Mouse (Mus musculus): ENCODE data around the gene Gga2. TPM values are rescaled to one million over a fixed set of nuclear protein-coding genes. Genes with fewer than 3 reads are reported as not detected.

The Gga2 gene
- polyA plus RNA-seq, 1 experiment from 2014 or later = 79.0 TPM

DNA sequence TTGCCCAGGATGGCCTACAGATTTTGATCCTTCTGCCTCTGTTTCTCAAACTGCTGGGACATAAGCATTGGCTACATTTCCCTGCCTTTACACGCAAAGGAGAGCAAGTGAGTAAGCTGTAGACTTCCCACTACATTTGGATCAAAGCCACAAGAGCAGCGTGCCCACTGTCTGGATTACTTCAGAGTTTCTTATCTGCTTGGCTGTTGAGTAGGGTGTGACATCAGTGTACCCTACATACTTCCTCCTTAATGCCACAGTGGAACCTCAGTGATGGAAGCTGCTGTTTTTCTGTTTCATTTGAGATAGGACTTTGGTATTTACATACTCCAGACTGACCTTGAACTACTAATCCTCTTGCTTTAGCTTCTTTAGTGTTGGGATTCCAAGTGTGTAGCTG is 25.8 kb upstream of the Gga2 start:
- Histone ChIP-seq H3K27ac (ENCODE audit: low read length) (peak overlapping the region; percentile 97), H3K36me3 (ENCODE audit: control insufficient read depth, insufficient read depth) (peaks cover 12% of the 10 kb centered on the region)
- ATAC-seq (replicated peaks; ENCODE audit: extremely low read depth, insufficient read depth, low FRiP score) = peak; percentile 42; the same call in 1 of the 2 replicates

DNA sequence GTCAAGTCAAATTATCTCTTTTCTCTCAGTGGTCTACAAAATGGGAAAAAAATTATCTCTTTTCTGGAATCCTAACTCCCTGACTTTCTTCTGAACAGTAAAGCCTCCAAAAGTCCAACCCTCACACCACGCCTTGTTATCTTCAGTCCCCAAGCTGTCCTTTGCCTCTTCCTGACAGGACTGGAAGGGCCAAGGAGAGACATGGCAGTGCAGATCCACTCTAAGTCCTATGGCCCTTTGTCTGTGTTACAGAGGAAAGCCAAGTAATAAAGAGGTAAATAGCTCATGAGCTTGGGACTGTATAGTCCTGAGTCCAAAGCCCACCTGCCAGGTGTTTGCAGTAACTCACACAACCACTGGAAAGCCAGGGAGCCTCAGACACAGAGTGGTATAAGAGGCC is 24.7 kb upstream of the Gga2 start:
- peaks cover 38% of the 10 kb centered on the region for H3K4me1 ChIP-seq (ENCODE audit: control insufficient read depth, insufficient read depth, low read length)
- peak overlapping the region; percentile 59 for H3K4me2 ChIP-seq (ENCODE audit: low read depth, low read length)
- peak overlapping the region; percentile 46 for H3K4me3 ChIP-seq (ENCODE audit: low read length)
- ATAC-seq (replicated peaks; ENCODE audit: extremely low read depth, insufficient read depth, low FRiP score) = 0 out of 2 replicates have a peak, but pooled peaks have one; percentile 12
- H3K27ac ChIP-seq (ENCODE audit: low read length) = peak overlapping the region; percentile 97
- WGBS = 31% methylated on average over 1 of the region's 1 CpGs
- peak overlapping the region; percentile 71 for H3K9ac ChIP-seq (ENCODE audit: low read length)
- H3K36me3 ChIP-seq (ENCODE audit: control insufficient read depth, insufficient read depth) = peaks cover 16% of the 10 kb centered on the region
- no peaks in the 10 kb centered on the region for H3K9me3 ChIP-seq (replicated peaks; ENCODE audit: control insufficient read depth, low read length)
- no peaks in the 10 kb centered on the region for H3K27me3 ChIP-seq (ENCODE audit: control insufficient read depth, insufficient read depth, low read length)

More for the DNA sequence above, 25.8 kb upstream of the Gga2 start:
- Histone ChIP-seq H3K9ac (ENCODE audit: low read length) (peak overlapping the region; percentile 71), H3K9me3 (replicated peaks; ENCODE audit: control insufficient read depth, low read length) (no peaks in the 10 kb centered on the region), H3K27me3 (ENCODE audit: control insufficient read depth, insufficient read depth, low read length) (no peaks in the 10 kb centered on the region), H3K4me3 (ENCODE audit: low read length) (peak overlapping the region; percentile 46), H3K4me1 (ENCODE audit: control insufficient read depth, insufficient read depth, low read length) (peaks cover 38% of the 10 kb centered on the region), H3K4me2 (ENCODE audit: low read depth, low read length) (peak overlapping the region; percentile 59)
- 21% methylated on average over 2 of the region's 2 CpGs for WGBS

DNA sequence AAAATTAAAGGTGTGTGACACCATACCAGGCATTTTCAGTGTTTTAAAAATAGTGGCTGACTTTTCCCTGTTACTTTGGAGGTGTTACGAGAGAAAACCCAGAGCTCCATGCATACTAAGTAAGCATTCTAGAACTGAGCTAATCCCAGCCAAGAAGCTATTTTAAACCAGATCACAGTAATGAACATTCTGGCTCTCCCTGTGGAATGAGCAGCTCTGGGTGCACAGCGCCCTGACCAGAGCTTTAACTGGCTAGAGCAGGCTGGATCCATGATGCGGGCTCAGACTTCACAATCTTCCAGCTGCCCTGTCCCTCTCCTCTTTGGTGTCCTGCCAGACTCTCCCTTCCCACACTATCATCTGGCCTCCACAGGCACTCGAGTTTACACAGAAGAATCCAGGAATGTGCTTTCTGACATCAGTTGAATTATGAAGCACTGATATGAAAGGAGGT is 24.2 kb upstream of the Gga2 start:
- H3K4me1 ChIP-seq (ENCODE audit: control insufficient read depth, insufficient read depth, low read length) = peaks cover 38% of the 10 kb centered on the region
- peaks cover 16% of the 10 kb centered on the region for H3K36me3 ChIP-seq (ENCODE audit: control insufficient read depth, insufficient read depth)
- H3K9ac ChIP-seq (ENCODE audit: low read length) = peak overlapping the region; percentile 71
- peak overlapping the region; percentile 97 for H3K27ac ChIP-seq (ENCODE audit: low read length)
- no peaks in the 10 kb centered on the region for H3K9me3 ChIP-seq (replicated peaks; ENCODE audit: control insufficient read depth, low read length)
- peak; percentile 86 for ATAC-seq (replicated peaks; ENCODE audit: extremely low read depth, insufficient read depth, low FRiP score)
- peak overlapping the region; percentile 46; the same call in 1 of the 2 replicates for H3K4me3 ChIP-seq (ENCODE audit: low read length)
- peak overlapping the region; percentile 59 for H3K4me2 ChIP-seq (ENCODE audit: low read depth, low read length)
- H3K27me3 ChIP-seq (ENCODE audit: control insufficient read depth, insufficient read depth, low read length) = no peaks in the 10 kb centered on the region
- 28% methylated on average over 4 of the region's 4 CpGs for WGBS

DNA sequence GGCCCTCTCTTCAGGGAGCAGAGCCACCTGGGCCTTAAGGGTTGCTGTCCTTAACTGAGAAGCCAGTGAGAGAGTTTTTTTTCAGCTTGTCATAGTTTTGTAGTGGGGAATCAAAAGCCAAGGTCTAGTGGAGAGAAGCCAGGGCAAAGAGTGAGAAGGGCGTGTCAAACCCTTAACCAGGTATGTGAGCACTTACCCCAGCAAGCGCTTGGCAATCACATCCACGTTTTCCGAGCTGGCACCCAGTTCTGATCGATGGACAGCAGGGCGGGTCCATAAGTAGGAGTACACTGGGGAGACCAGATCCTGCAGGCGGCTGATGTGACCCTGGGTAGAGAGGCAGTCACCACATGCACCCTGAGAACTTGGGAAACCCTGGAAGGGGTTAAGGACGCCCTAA is 23.1 kb upstream of the Gga2 start:
- Histone ChIP-seq H3K4me3 (ENCODE audit: low read length) (peak overlapping the region; percentile 1), H3K4me1 (ENCODE audit: control insufficient read depth, insufficient read depth, low read length) (peaks cover 37% of the 10 kb centered on the region), H3K9ac (ENCODE audit: low read length) (peak overlapping the region; percentile 24), H3K9me3 (replicated peaks; ENCODE audit: control insufficient read depth, low read length) (no peaks in the 10 kb centered on the region), H3K36me3 (ENCODE audit: control insufficient read depth, insufficient read depth) (peaks cover 22% of the 10 kb centered on the region), H3K27ac (ENCODE audit: low read length) (peak overlapping the region; percentile 97), H3K27me3 (ENCODE audit: control insufficient read depth, insufficient read depth, low read length) (no peaks in the 10 kb centered on the region), H3K4me2 (ENCODE audit: low read depth, low read length) (peak overlapping the region; percentile 44)
- WGBS = 67% methylated on average over 8 of the region's 8 CpGs
- ATAC-seq (replicated peaks; ENCODE audit: extremely low read depth, insufficient read depth, low FRiP score) = no peak

DNA sequence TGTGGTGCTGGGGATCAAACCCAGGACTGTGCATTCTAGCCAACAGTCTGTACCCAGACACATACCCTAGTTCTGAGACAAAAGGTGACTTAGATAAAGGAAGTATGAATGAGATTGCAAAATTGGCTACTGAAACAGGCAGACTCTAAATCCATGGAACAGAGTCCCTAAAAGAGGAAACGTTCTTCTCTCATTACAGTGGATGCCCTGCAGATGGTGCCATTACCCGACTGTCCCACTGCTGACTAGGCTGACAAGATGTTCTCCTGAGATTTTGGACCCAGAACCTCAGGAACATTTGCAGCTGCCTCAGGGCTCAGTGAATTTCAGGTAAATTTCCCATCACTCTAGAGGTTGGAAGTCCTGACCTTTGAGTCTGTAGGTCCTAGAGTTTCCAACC is 13.3 kb upstream of the Gga2 start:
- H3K36me3 ChIP-seq (ENCODE audit: control insufficient read depth, insufficient read depth) = peaks cover 22% of the 10 kb centered on the region
- H3K9me3 ChIP-seq (replicated peaks; ENCODE audit: control insufficient read depth, low read length) = no peaks in the 10 kb centered on the region
- H3K4me1 ChIP-seq (ENCODE audit: control insufficient read depth, insufficient read depth, low read length) = no peaks in the 10 kb centered on the region
- H3K4me2 ChIP-seq (ENCODE audit: low read depth, low read length) = no peak overlapping the region
- ATAC-seq (replicated peaks; ENCODE audit: extremely low read depth, insufficient read depth, low FRiP score) = no peak; the same call in 1 of the 2 replicates
- H3K9ac ChIP-seq (ENCODE audit: low read length) = no peak overlapping the region
- H3K4me3 ChIP-seq (ENCODE audit: low read length) = no peak overlapping the region
- H3K27ac ChIP-seq (ENCODE audit: low read length) = no peak overlapping the region
- no peaks in the 10 kb centered on the region for H3K27me3 ChIP-seq (ENCODE audit: control insufficient read depth, insufficient read depth, low read length)
- 18% methylated on average over 2 of the region's 2 CpGs for WGBS

DNA sequence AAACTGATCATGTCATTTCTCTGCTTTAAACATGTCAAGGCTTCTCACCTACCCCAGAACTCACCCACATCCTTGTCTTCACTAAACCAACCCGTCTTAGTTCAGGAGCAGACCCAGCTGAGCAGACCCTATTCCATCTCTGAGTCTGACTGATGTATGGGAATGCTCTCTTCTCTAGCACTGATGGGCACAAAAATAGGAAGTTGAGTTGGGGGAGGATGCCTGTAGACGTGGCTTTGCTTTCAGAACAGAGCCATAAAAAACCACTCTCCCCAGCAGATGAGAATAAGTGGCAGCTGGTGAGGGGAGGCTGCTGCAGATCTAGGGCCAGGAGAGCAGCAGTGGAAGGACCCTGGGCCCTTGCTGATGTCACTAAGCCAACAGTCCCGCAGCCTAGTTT is 12.3 kb upstream of the Gga2 start:
- 59% methylated on average over 3 of the region's 3 CpGs for WGBS
- Histone ChIP-seq H3K4me2 (ENCODE audit: low read depth, low read length) (no peak overlapping the region), H3K27me3 (ENCODE audit: control insufficient read depth, insufficient read depth, low read length) (no peaks in the 10 kb centered on the region), H3K36me3 (ENCODE audit: control insufficient read depth, insufficient read depth) (peaks cover 12% of the 10 kb centered on the region), H3K27ac (ENCODE audit: low read length) (no peak overlapping the region), H3K4me3 (ENCODE audit: low read length) (no peak overlapping the region), H3K9me3 (replicated peaks; ENCODE audit: control insufficient read depth, low read length) (no peaks in the 10 kb centered on the region), H3K4me1 (ENCODE audit: control insufficient read depth, insufficient read depth, low read length) (no peaks in the 10 kb centered on the region), H3K9ac (ENCODE audit: low read length) (no peak overlapping the region)
- no peak for ATAC-seq (replicated peaks; ENCODE audit: extremely low read depth, insufficient read depth, low FRiP score)

DNA sequence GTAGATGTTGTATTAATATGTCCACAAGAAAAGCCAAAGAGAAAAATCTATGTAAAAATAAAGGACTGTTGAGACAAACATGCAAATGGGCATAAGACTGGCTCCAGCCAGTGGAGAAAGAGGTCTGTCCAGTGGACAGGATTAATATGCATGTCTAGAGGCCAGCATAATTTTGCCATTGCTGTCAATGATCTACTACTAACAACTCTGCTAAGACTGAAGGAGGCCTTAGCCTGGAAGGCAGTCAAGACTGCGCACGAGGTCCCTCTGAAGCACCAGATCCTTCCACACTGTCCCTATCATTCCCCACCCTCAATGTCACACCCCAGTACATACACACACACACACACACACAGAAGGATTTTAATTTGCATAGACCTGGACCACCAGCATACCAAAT is 1.1 kb upstream of the Gga2 start:
- Histone ChIP-seq H3K4me3 (ENCODE audit: low read length) (no peak overlapping the region), H3K36me3 (ENCODE audit: control insufficient read depth, insufficient read depth) (no peaks in the 10 kb centered on the region; the same call in 1 of the 2 replicates), H3K4me1 (ENCODE audit: control insufficient read depth, insufficient read depth, low read length) (peaks cover 19% of the 10 kb centered on the region), H3K9ac (ENCODE audit: low read length) (no peak overlapping the region), H3K9me3 (replicated peaks; ENCODE audit: control insufficient read depth, low read length) (no peaks in the 10 kb centered on the region), H3K27ac (ENCODE audit: low read length) (no peak overlapping the region), H3K27me3 (ENCODE audit: control insufficient read depth, insufficient read depth, low read length) (no peaks in the 10 kb centered on the region), H3K4me2 (ENCODE audit: low read depth, low read length) (no peak overlapping the region)
- 96% methylated on average over 2 of the region's 2 CpGs for WGBS
- no peak for ATAC-seq (replicated peaks; ENCODE audit: extremely low read depth, insufficient read depth, low FRiP score)

DNA sequence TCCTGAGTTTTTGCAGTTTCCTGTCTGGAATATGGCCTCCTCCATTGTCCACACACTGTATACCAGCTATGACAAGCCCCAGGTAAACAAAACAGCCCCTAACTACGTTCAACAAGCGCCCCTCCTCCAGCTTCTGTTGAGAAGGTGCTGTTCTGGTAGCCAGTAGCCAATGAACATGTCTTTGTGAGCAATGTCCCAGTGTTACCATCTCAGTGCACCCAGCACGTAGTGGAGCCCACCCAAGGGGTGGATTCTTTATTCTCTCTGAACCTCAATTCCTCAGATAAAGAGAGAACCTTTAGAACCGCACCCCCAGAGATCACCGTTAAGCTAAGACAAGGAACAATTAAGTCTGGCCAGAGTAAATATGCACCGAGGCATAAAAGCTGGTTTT is 752 bp downstream of the Gga2 start:
- WGBS = 3% methylated on average over 6 of the region's 6 CpGs
- no peaks in the 10 kb centered on the region for H3K9me3 ChIP-seq (replicated peaks; ENCODE audit: control insufficient read depth, low read length)
- peak overlapping the region; percentile 82 for H3K9ac ChIP-seq (ENCODE audit: low read length)
- no peaks in the 10 kb centered on the region; the same call in 1 of the 2 replicates for H3K36me3 ChIP-seq (ENCODE audit: control insufficient read depth, insufficient read depth)
- H3K4me2 ChIP-seq (ENCODE audit: low read depth, low read length) = peak overlapping the region; percentile 74
- no peaks in the 10 kb centered on the region for H3K27me3 ChIP-seq (ENCODE audit: control insufficient read depth, insufficient read depth, low read length)
- H3K27ac ChIP-seq (ENCODE audit: low read length) = peak overlapping the region; percentile 85
- H3K4me3 ChIP-seq (ENCODE audit: low read length) = peak overlapping the region; percentile 68
- ATAC-seq (replicated peaks; ENCODE audit: extremely low read depth, insufficient read depth, low FRiP score) = peak; percentile 8; the same call in 1 of the 2 replicates
- H3K4me1 ChIP-seq (ENCODE audit: control insufficient read depth, insufficient read depth, low read length) = peaks cover 30% of the 10 kb centered on the region

DNA sequence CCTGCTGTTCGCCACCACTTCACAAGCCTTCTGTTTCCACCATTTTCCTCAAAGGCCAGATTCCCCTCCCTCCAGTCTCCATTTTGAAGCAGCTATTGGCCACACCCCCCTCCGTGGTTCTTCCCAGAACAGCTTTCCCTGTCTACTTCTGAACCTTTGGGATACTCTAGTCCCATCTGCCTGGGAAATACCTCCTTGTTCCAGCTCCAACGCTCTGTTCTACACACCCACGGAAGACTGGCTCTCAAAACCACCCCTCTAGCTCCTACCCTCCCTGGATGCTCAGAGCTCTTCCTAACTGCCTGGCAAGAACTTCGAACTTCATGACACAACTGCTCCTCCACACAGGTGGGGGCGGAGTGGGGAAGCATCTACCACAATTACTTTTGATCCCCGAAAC is 2.0 kb downstream of the Gga2 start:
- no peaks in the 10 kb centered on the region for H3K27me3 ChIP-seq (ENCODE audit: control insufficient read depth, insufficient read depth, low read length)
- peak overlapping the region; percentile 12 for H3K4me3 ChIP-seq (ENCODE audit: low read length)
- ATAC-seq (replicated peaks; ENCODE audit: extremely low read depth, insufficient read depth, low FRiP score) = no peak
- H3K27ac ChIP-seq (ENCODE audit: low read length) = no peak overlapping the region
- H3K4me2 ChIP-seq (ENCODE audit: low read depth, low read length) = peak overlapping the region; percentile 74
- H3K9me3 ChIP-seq (replicated peaks; ENCODE audit: control insufficient read depth, low read length) = no peaks in the 10 kb centered on the region
- WGBS = 83% methylated on average over 7 of the region's 7 CpGs
- H3K4me1 ChIP-seq (ENCODE audit: control insufficient read depth, insufficient read depth, low read length) = peaks cover 40% of the 10 kb centered on the region
- peak overlapping the region; percentile 30 for H3K9ac ChIP-seq (ENCODE audit: low read length)
- no peaks in the 10 kb centered on the region; the same call in 1 of the 2 replicates for H3K36me3 ChIP-seq (ENCODE audit: control insufficient read depth, insufficient read depth)
